Mouse (Mus musculus) olfactory bulb, adult 2 months (tissue): ENCODE data around the gene Fdxacb1. TPM values are rescaled to one million over a fixed set of nuclear protein-coding genes. Genes with fewer than 3 reads are reported as not detected.

ENCODE experiments used
- H3K27ac ChIP-seq: fragments of 200-500 bp; 2 replicates; pipeline ENCODE4 v1.5.1; 2012; ENCODE audit warnings: low read depth, low read length; ENCODE audit not compliant: insufficient read depth
- H3K4me1 ChIP-seq: fragments of 200-500 bp; 2 replicates; pipeline ENCODE4 v1.6.1; 2012; ENCODE audit warnings: low read length; ENCODE audit not compliant: control insufficient read depth, insufficient read depth
- H3K4me3 ChIP-seq: fragments of 200-500 bp; 2 replicates; pipeline ENCODE4 v1.5.1; 2012; ENCODE audit warnings: mild to moderate bottlenecking, low read depth, low read length, moderate library complexity; ENCODE audit not compliant: insufficient read depth
- CTCF ChIP-seq: fragments of 200-500 bp; IDR thresholded peaks from 2 replicates; pipeline ENCODE4 v1.5.1; 2012; ENCODE audit warnings: low read depth, mild to moderate bottlenecking, low read length, moderate library complexity; ENCODE audit not compliant: insufficient read depth
- POLR2A ChIP-seq: fragments of 200-500 bp; IDR thresholded peaks from 2 replicates; pipeline ENCODE4 v1.6.1; 2012; ENCODE audit warnings: mild to moderate bottlenecking, low read depth, low read length, moderate library complexity; ENCODE audit not compliant: insufficient read depth
- WGBS: fragments of 180-500 bp; shearing (Covaris S2); methylation state at CpG from one replicate; pipeline ENCODE4 v1.1.7; 2018; 5-methylcytosine and 5-hydroxymethylcytosine counted together
- polyA plus RNA-seq: library from polyadenylated mRNA; stranded (reverse); fragments of >200 nt; gene quantifications from 2 replicates; pipeline ENCODE4 v1.2.4, GENCODE M21; 2012; ENCODE audit warnings: low replicate concordance; ENCODE audit not compliant: missing spikeins, insufficient read depth, insufficient read length

Fdxacb1 gene
- polyA plus RNA-seq, 1 experiment, result not detected

DNA sequence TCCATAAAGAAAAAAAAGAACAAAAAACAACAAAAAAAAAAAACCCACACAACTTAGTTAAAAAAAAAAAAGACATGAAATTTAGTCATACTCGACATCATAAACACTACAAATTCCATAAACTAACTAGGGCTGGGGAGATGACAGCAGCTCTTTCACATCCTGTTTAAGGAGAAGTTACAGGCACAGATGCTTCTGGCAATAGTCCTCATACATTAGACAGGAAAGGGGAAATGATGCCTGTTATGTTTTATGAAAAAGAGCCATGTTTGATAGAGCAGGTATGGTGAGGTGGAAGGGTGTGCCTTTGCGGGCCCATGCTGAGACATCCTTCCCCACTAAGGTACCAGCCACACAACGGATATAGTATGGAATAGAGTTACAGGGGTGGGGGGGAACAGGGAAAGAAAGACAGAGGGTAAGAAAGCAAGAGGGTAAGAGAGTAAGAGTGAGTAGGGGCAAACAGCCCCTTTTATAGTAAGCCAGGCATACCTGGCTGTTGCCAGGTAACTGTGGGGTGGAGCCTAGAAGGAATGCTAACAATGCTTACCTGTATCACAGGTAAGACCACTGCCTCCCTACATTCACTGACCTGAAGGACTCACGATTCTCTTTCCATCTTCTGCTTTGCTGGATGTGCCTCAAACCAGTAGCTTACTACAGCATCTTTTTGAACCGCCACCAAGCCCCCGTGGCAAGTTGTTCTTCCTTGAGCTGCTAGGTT lies 6.4 kb upstream of the Fdxacb1 start:
- Histone ChIP-seq H3K4me1 (no peaks in the 10 kb centered on the region), H3K4me3 (no peak overlapping the region), H3K27ac (no peak overlapping the region)
- TF ChIP-seq POLR2A (no peak), CTCF (no peak)
- 66% methylated on average over 6 of the region's 6 CpGs for WGBS

DNA sequence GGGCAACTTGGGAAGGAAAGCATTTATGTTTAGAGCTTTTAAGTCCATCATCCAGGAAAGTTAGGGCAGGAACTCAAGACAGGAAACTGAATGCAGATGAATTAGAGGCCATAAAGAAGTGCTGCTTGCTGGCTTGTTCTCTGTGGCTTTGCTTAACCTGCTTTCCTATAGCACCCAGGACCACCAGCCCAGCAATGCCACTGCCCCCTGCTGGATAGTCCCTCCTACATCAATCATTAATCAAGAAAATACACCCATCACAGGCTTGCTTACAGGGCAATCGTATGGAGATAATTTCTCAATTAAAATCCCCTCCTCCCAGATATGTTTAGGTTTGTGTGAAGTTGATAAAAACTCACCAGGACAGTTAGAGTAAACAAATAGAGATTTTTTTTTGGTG lies 4.7 kb upstream of the Fdxacb1 start:
- no peak for TF ChIP-seq POLR2A
- no peak for TF ChIP-seq CTCF
- no peaks in the 10 kb centered on the region for H3K4me1 ChIP-seq
- no peak overlapping the region for H3K27ac ChIP-seq
- H3K4me3 ChIP-seq, result no peak overlapping the region
- WGBS, result 73% methylated on average over 1 of the region's 1 CpGs

DNA sequence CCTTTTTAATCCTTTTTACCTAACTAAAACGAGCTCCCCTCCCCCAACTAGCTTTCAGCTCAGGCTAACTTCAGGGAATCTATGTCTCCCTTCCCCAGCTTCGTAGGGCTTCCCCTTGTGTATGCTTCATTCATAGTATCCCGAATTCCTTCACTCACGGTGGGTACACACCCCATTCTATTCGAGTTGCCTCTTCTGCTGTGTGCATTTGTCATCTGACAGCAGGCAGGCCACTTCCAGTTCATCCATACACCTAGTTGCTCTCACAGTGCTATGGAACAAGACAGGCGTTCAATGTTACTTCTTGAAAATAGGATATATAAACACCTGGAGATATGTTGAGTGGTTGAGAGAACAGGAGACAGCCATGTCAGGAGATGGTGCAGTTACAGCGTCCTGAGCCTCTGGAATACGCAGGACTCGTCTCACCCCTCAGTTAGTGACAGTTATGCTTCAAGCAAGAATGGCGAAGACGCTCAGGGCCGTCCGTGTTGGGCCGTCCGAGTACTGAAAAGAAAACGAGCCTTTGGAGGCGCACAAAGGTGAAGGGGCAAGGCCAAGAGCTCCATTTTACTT lies 417 bp upstream of the Fdxacb1 start:
- Histone ChIP-seq H3K4me3 (peak overlapping the region; percentile 71), H3K4me1 (peaks cover 3% of the 10 kb centered on the region; the same call in 1 of the 2 replicates), H3K27ac (peak overlapping the region; percentile 68)
- WGBS, result 2% methylated on average over 17 of the region's 17 CpGs
- TF ChIP-seq CTCF, result no peak
- TF ChIP-seq POLR2A, result no peak; the same call in 1 of the 2 replicates

DNA sequence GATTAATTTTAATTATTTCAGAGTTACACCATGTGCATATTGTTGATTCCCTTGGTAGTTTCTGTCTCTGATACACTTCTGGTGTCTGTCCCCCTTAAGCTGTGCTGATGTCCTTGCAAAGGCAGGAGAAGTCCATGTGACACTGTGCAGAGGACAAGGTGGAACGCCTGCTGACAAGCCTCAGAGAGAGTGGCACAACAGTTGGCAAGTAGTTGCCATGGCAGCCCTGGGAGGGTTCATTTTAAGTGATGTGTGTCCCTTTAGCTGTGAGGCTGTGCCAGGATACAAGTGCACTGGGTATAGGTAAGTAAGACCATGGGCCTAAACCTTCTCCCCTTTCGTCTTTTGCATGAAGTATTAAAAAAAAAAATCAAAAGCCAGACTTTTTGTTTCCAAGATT lies 2.0 kb downstream of the Fdxacb1 start:
- Histone ChIP-seq H3K27ac (no peak overlapping the region), H3K4me1 (peaks cover 3% of the 10 kb centered on the region; the same call in 1 of the 2 replicates), H3K4me3 (no peak overlapping the region)
- no peak for TF ChIP-seq CTCF
- no peak for TF ChIP-seq POLR2A
- 73% methylated on average over 2 of the region's 2 CpGs for WGBS

DNA sequence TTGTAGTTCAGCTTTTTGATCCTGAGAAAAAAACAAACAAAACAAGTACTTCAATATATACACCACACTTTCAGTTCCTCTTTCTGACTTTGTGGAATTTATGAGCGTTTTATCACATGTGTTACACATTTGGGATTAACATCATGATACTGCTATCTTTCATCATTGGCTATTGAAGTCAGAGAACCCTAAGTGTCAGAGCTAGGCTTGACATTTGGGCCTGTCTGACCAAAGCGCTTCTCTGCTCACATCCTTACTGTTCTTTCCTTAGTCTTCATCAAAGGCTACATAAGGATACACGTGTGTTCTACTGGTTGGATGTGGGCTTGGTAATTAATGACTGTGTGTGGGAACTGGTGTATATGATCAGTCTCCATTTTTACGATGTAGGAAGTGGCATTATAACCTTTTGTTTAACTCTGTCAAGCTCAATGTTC lies 6.0 kb downstream of the Fdxacb1 start:
- no peak for TF ChIP-seq POLR2A
- no peak for TF ChIP-seq CTCF
- no peaks in the 10 kb centered on the region for H3K4me1 ChIP-seq
- no peak overlapping the region for H3K27ac ChIP-seq
- no peak overlapping the region for H3K4me3 ChIP-seq
- WGBS, result 58% methylated on average over 4 of the region's 4 CpGs

DNA sequence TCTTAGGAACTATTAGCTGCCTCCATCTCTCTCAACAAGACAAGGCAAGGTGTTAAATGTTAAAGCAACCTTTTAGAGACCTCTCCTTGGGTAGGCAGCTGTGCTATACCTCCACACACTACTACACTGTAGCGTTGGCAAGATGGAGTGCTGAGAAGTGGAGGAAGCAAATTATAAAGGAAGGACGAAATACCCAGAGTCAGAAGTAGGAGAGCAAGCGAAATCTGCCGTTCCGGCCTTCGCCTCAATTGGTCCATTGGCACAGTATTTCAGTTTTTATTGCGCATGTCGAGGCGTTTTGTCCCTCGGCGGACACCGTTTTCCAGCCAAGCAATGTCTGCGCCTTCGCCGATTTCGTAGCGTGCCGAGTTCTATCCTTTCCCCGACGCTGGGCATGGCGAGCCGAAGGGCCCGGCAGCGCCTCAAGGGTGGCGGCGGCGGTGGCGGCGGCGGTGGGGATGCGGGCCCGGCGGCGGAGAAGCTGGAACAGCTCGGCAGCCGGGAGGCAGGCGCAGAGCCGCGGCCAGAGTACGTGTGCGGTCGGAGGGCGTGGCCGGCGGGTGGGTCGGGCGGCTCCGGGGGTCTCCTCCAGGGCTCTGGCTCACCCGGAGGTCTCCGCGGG lies 7.1 kb downstream of the Fdxacb1 start, which contains the start of the genes Alg9 and 1110032A03Rik:
Gene Alg9 (plus strand): TSS at position 29 of the 622 bp plus-strand sequence.
Gene 1110032A03Rik (minus strand): TSS at position 530 of the 622 bp plus-strand sequence.
- H3K4me3 ChIP-seq, result peak within 1 kb of the TSS; percentile 84
- H3K27ac ChIP-seq, result peak within 1 kb of the TSS; percentile 66
- TF ChIP-seq POLR2A (no peak), CTCF (no peak)
- H3K4me1 ChIP-seq, result no peaks in the 10 kb centered on the region
- WGBS, result under 1% methylated on average over 49 of the region's 51 CpGs

DNA sequence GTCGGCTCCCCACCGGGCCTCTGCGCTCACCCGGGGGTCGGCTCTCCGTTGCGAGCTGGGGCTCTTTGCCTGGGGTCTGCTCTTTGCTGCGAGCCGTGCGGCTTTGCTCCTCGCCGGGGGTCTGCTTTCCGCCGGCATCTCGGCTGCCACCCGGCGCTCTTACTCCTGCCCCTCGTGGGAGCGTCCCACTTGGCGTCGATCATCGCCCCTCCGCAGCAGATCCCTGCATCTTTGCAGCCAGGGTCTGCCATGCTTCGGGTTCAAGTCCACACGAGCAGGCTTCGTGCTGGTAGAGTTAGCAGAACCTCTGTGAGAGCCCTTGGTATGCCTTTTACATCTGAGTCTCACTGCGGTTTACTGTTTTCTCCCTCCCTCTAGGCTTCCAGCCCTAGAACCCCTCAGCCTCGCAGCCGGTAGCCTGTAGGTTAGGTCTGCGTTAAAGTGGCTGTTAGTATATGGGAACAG lies 7.7 kb downstream of the Fdxacb1 start:
- Histone ChIP-seq H3K4me1 (no peaks in the 10 kb centered on the region), H3K27ac (no peak overlapping the region), H3K4me3 (peak overlapping the region; percentile 84)
- under 1% methylated on average over 30 of the region's 30 CpGs for WGBS
- no peak for TF ChIP-seq CTCF
- no peak for TF ChIP-seq POLR2A

DNA sequence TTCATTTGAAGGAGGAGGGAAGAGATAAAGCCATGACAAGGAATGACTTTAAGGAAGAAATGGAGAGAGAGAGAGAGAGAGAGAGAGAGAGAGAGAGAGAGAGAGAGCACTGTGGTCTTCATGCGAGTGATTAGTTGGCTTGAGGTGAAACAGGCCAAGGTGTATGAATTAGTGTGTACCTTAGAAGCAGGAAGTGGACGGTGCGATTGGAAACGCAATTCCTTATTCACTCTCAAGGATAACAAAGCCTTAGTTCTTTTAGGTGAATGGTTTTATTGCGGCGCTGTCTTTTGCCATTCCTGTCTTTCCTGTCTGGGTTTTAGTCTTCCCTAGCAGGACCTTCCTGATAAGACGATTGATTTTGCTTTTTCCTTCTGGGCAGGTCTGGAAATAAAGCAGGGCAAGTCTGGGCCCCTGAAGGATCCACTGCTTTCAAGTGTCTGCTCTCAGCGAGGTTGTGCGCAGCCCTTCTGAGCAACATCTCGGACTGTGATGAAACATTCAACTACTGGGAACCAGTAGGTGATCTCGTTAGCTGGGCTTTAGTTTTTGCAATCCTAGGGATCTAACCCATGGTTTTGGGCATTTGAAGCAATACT lies 8.2 kb downstream of the Fdxacb1 start:
- Histone ChIP-seq H3K4me3 (peak overlapping the region; percentile 84), H3K27ac (no peak overlapping the region), H3K4me1 (no peaks in the 10 kb centered on the region)
- 69% methylated on average over 11 of the region's 11 CpGs for WGBS
- TF ChIP-seq POLR2A (no peak), CTCF (no peak)
